Mouse (Mus musculus) kidney, adult 2 months (tissue): ENCODE results near the gene Cd180.

Source experiments
- CTCF ChIP-seq: fragments of 200-500 bp; conservative IDR thresholded peaks from 2 replicates; pipeline ENCODE4 v1.5.1; 2011; ENCODE audit warnings: low read depth, mild to moderate bottlenecking, control low read depth, low read length, moderate library complexity, mixed read lengths; ENCODE audit not compliant: insufficient read depth, insufficient read length
- POLR2A ChIP-seq: fragments of 200-500 bp; IDR thresholded peaks from one replicate; pipeline ENCODE4 v1.6.1; 2011; ENCODE audit warnings: low read depth, low read length, control low read depth

- TF ChIP-seq POLR2A (no peak), CTCF (no peak)
Measured at GRCm38 (mm10) chr13:102690184-102690583, 3.2 kb upstream of the Cd180 start.
